Mouse (Mus musculus) MEL (cell line): Measurements from ENCODE around the gene Acvr1b. TPM values are rescaled to one million over a fixed set of nuclear protein-coding genes. Genes with fewer than 3 reads are reported as not detected.

ENCODE experiments used
- DNase-seq: peaks from one replicate; pipeline ENCODE4 v3.0.0; 2011; ENCODE audit warnings: low read depth, low spot score
- H3K27ac ChIP-seq: 2 replicates; pipeline ENCODE4 v1.5.1; 2012; ENCODE audit warnings: low read depth, mild to moderate bottlenecking, control low read depth, low read length, moderate library complexity; ENCODE audit not compliant: control insufficient read depth
- H3K27me3 ChIP-seq, 2 experiments: fragments of 150-350 bp in 1 of 2; sonication (generic) in 1 of 2; 2 replicates each; pipeline ENCODE4 v1.6.1; 2012; ENCODE audit warnings: low read length in 2 of 2, mild to moderate bottlenecking in 2 of 2, improper control_type of control experiment in 1 of 2, moderate library complexity in 1 of 2; ENCODE audit not compliant: insufficient read depth in 2 of 2, control insufficient read depth in 1 of 2
- H3K36me3 ChIP-seq, 2 experiments: 2 replicates each; pipeline ENCODE4 v1.6.1; 2012 to 2014; ENCODE audit warnings: low read length in 2 of 2, improper control_type of control experiment in 1 of 2, inconsistent platforms in 1 of 2, mild to moderate bottlenecking in 1 of 2; ENCODE audit not compliant: insufficient read depth in 2 of 2, control insufficient read depth in 1 of 2
- H3K4me1 ChIP-seq, 2 experiments: fragments of 150-350 bp in 1 of 2; sonication (generic) in 1 of 2; 2 replicates each; pipeline ENCODE4 v1.6.1; 2012; ENCODE audit warnings: low read length in 2 of 2, improper control_type of control experiment in 1 of 2, mild to moderate bottlenecking in 1 of 2; ENCODE audit not compliant: insufficient read depth in 2 of 2, control insufficient read depth in 1 of 2
- H3K4me3 ChIP-seq, 2 experiments: fragments of 150-350 bp in 1 of 2; sonication (generic) in 1 of 2; 2 replicates each; pipeline ENCODE4 v1.5.1; 2012; ENCODE audit warnings: low read depth in 2 of 2, low read length in 2 of 2, mild to moderate bottlenecking in 2 of 2, moderate library complexity in 2 of 2, control low read depth in 1 of 2, improper control_type of control experiment in 1 of 2; ENCODE audit not compliant: control insufficient read depth in 1 of 2, insufficient read depth in 1 of 2
- H3K79me2 ChIP-seq: 2 replicates; pipeline ENCODE4 v1.6.1; 2012; ENCODE audit warnings: mild to moderate bottlenecking, low read length, moderate library complexity; ENCODE audit not compliant: control insufficient read depth, poor library complexity, insufficient read depth
- H3K9ac ChIP-seq: 2 replicates; pipeline ENCODE4 v1.6.1; 2012; ENCODE audit warnings: low read depth, mild to moderate bottlenecking, control low read depth, low read length, moderate library complexity; ENCODE audit not compliant: control insufficient read depth, poor library complexity, severe bottlenecking
- H3K9me3 ChIP-seq: fragments of 150-350 bp; sonication (generic); replicated peaks from 2 replicates; pipeline ENCODE4 v1.6.1; 2012; ENCODE audit warnings: mild to moderate bottlenecking, low read length, improper control_type of control experiment, moderate library complexity; ENCODE audit not compliant: insufficient read depth
- BHLHE40 ChIP-seq: IDR thresholded peaks from 2 replicates; pipeline ENCODE4 v1.6.1; 2012; ENCODE audit warnings: low read depth, mild to moderate bottlenecking, inconsistent platforms, low read length, improper control_type of control experiment, borderline replicate concordance
- CHD1 ChIP-seq: IDR thresholded peaks from 2 replicates; pipeline ENCODE4 v1.6.1; 2012; ENCODE audit warnings: low read depth, mild to moderate bottlenecking, inconsistent platforms, low read length, improper control_type of control experiment
- CHD2 ChIP-seq: IDR thresholded peaks from 2 replicates; pipeline ENCODE4 v1.6.1; 2011; ENCODE audit warnings: low read length, improper control_type of control experiment
- E2F4 ChIP-seq: IDR thresholded peaks from 2 replicates; pipeline ENCODE4 v1.6.1; 2011; ENCODE audit warnings: low read depth, low read length, improper control_type of control experiment, borderline replicate concordance
- ETS1 ChIP-seq: IDR thresholded peaks from 2 replicates; pipeline ENCODE4 v1.6.1; 2012; ENCODE audit warnings: low read depth, mild to moderate bottlenecking, inconsistent platforms, low read length, improper control_type of control experiment, moderate library complexity
- GABPA ChIP-seq: IDR thresholded peaks from 2 replicates; pipeline ENCODE4 v1.6.1; 2012; ENCODE audit warnings: low read depth, mild to moderate bottlenecking, inconsistent platforms, low read length, improper control_type of control experiment, moderate library complexity
- GATA1 ChIP-seq: IDR thresholded peaks from 2 replicates; pipeline ENCODE4 v1.6.1; 2011; ENCODE audit warnings: low read depth, low read length, improper control_type of control experiment
- HCFC1 ChIP-seq: IDR thresholded peaks from 2 replicates; pipeline ENCODE4 v1.6.1; 2012; ENCODE audit warnings: low read depth, mild to moderate bottlenecking, inconsistent platforms, low read length, improper control_type of control experiment, moderate library complexity
- JUND ChIP-seq: IDR thresholded peaks from 2 replicates; pipeline ENCODE4 v1.6.1; 2011; ENCODE audit warnings: low read depth, mild to moderate bottlenecking, improper control_type of control experiment, low read length
- KAT2A ChIP-seq: conservative IDR thresholded peaks from 2 replicates; pipeline ENCODE4 v1.6.1; 2012; ENCODE audit warnings: low read depth, low read length, improper control_type of control experiment, inconsistent platforms
- MAFK ChIP-seq: IDR thresholded peaks from 2 replicates; pipeline ENCODE4 v1.6.1; 2011; ENCODE audit warnings: low read depth, mild to moderate bottlenecking, low read length, improper control_type of control experiment, borderline replicate concordance
- MAX ChIP-seq: IDR thresholded peaks from 2 replicates; pipeline ENCODE4 v1.6.1; 2011; ENCODE audit warnings: low read length, improper control_type of control experiment
- MAZ ChIP-seq: IDR thresholded peaks from 2 replicates; pipeline ENCODE4 v1.6.1; 2012; ENCODE audit warnings: low read depth, mild to moderate bottlenecking, inconsistent platforms, low read length, improper control_type of control experiment
- MEF2A ChIP-seq: IDR thresholded peaks from 2 replicates; pipeline ENCODE4 v1.6.1; 2014; ENCODE audit warnings: low read depth, mild to moderate bottlenecking, inconsistent platforms, low read length, improper control_type of control experiment; ENCODE audit not compliant: poor library complexity, insufficient replicate concordance, severe bottlenecking; ENCODE audit errors: extremely low read depth
- MYC ChIP-seq: IDR thresholded peaks from 2 replicates; pipeline ENCODE4 v1.6.1; 2011; ENCODE audit warnings: low read depth, mild to moderate bottlenecking, low read length, improper control_type of control experiment, moderate library complexity
- NRF1 ChIP-seq: IDR thresholded peaks from 2 replicates; pipeline ENCODE4 v1.6.1; 2014; ENCODE audit warnings: low read depth, mild to moderate bottlenecking, inconsistent platforms, low read length, improper control_type of control experiment, moderate library complexity; ENCODE audit not compliant: poor library complexity, insufficient read depth, severe bottlenecking
- POLR2A ChIP-seq, 2 experiments: IDR thresholded peaks; 2 replicates each; pipeline ENCODE4 v1.6.1; 2011 to 2012; ENCODE audit warnings: low read length in 2 of 2, mild to moderate bottlenecking in 2 of 2, control low read depth in 1 of 2, improper control_type of control experiment in 1 of 2, low read depth in 1 of 2, moderate library complexity in 1 of 2; ENCODE audit not compliant: control insufficient read depth in 1 of 2, insufficient read depth in 1 of 2, poor library complexity in 1 of 2
- POLR2AphosphoS2 ChIP-seq: IDR thresholded peaks from 2 replicates; pipeline ENCODE4 v1.6.1; 2011; ENCODE audit warnings: low read length, improper control_type of control experiment
- POLR2AphosphoS5 ChIP-seq: IDR thresholded peaks from 2 replicates; pipeline ENCODE4 v1.6.1; 2012; ENCODE audit warnings: low read depth, borderline replicate concordance, mild to moderate bottlenecking, inconsistent platforms, low read length, moderate library complexity, mixed read lengths
- RAD21 ChIP-seq: IDR thresholded peaks from 2 replicates; pipeline ENCODE4 v1.6.1; 2011; ENCODE audit warnings: mild to moderate bottlenecking, low read depth, low read length, improper control_type of control experiment
- RCOR1 ChIP-seq: IDR thresholded peaks from 2 replicates; pipeline ENCODE4 v1.6.1; 2012; ENCODE audit warnings: low read depth, mild to moderate bottlenecking, inconsistent platforms, low read length, improper control_type of control experiment
- SIN3A ChIP-seq: IDR thresholded peaks from 2 replicates; pipeline ENCODE4 v1.6.1; 2012; ENCODE audit warnings: low read length, improper control_type of control experiment, inconsistent platforms
- SMC3 ChIP-seq: IDR thresholded peaks from 2 replicates; pipeline ENCODE4 v1.6.1; 2011; ENCODE audit warnings: low read depth, low read length, improper control_type of control experiment
- TCF12 ChIP-seq: IDR thresholded peaks from 2 replicates; pipeline ENCODE4 v1.6.1; 2014; ENCODE audit warnings: low read depth, mild to moderate bottlenecking, inconsistent platforms, low read length, improper control_type of control experiment, moderate library complexity
- UBTF ChIP-seq: IDR thresholded peaks from 2 replicates; pipeline ENCODE4 v1.6.1; 2012; ENCODE audit warnings: low read depth, mild to moderate bottlenecking, inconsistent platforms, low read length, improper control_type of control experiment, moderate library complexity, borderline replicate concordance; ENCODE audit not compliant: insufficient read depth
- USF1 ChIP-seq: IDR thresholded peaks from 2 replicates; pipeline ENCODE4 v1.6.1; 2014; ENCODE audit warnings: low read depth, mild to moderate bottlenecking, inconsistent platforms, low read length, improper control_type of control experiment, moderate library complexity
- USF2 ChIP-seq, 2 experiments: IDR thresholded peaks; 2 replicates each; pipeline ENCODE4 v1.6.1; 2011 to 2012; ENCODE audit warnings: improper control_type of control experiment in 2 of 2, low read length in 2 of 2, borderline replicate concordance in 1 of 2, inconsistent platforms in 1 of 2, low read depth in 1 of 2, mild to moderate bottlenecking in 1 of 2; ENCODE audit not compliant: insufficient read depth in 1 of 2
- ZKSCAN1 ChIP-seq: IDR thresholded peaks from 2 replicates; pipeline ENCODE4 v1.6.1; 2012; ENCODE audit warnings: low read depth, mild to moderate bottlenecking, inconsistent platforms, low read length, improper control_type of control experiment, moderate library complexity
- ZMIZ1 ChIP-seq: IDR thresholded peaks from 2 replicates; pipeline ENCODE4 v1.6.1; 2012; ENCODE audit warnings: low read depth, mild to moderate bottlenecking, inconsistent platforms, low read length, improper control_type of control experiment, moderate library complexity
- polyA plus RNA-seq, 2 experiments: library from polyadenylated mRNA; stranded (reverse) in 1 of 2; unstranded in 1 of 2; fragments of >175 nt in 1 of 2; fragments of >200 nt in 1 of 2; gene quantifications; 2 replicates each; pipeline versions ENCODE4 v1.2.1 to v1.2.4; 2012; ENCODE audit warnings: low replicate concordance in 2 of 2, low read depth in 1 of 2; ENCODE audit not compliant: insufficient read length in 2 of 2, insufficient read depth in 1 of 2, missing spikeins in 1 of 2
- total RNA-seq: library from RNA; depleted of rRNA; stranded (reverse); fragments of 300-350 nt; gene quantifications from 2 replicates; pipeline ENCODE4 v1.2.3, GENCODE M21; 2012

Gene Acvr1b
- total and polyA plus RNA-seq, 3 experiments = 10.4 to 13.2 TPM; not detected in 1

DNA sequence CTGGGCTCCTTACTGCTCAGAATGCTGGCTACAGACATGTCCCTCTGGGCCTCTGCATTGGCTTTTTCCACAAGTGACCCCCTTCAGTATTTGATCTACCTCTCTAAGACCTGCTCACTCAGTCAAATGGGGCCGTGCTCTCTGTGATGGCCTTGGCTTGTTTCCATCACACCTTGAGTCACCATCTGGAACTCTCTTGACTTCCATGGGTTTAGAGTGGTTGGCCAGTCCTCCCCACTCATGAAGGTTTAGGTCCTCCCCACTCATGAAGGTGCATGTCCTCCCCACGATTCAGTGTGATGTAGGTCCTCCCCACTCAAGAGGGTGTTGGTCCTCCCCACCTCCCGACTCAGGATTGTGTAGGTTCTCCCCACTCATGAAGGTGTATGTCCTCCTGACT, 59.3 kb downstream of the Acvr1b start:
- Histone ChIP-seq H3K27me3 (no peaks in the 10 kb centered on the region), H3K9me3 (no peaks in the 10 kb centered on the region), H3K36me3 (no peaks in the 10 kb centered on the region; a peak in 1 of 4 replicates), H3K4me3 (no peak overlapping the region), H3K27ac (no peak overlapping the region), H3K79me2 (no peaks in the 10 kb centered on the region), H3K4me1 (no peaks in the 10 kb centered on the region)
- TF ChIP-seq UBTF = no peak
- TF ChIP-seq MAFK = no peak
- no peak for TF ChIP-seq BHLHE40
- TF ChIP-seq POLR2AphosphoS2 = no peak
- TF ChIP-seq CHD1 = no peak
- TF ChIP-seq SIN3A = no peak
- TF ChIP-seq KAT2A = no peak
- TF ChIP-seq, all 39 proteins: peak for 0
- H3K9ac ChIP-seq = no peak overlapping the region
- DNase-seq = no peak

DNA sequence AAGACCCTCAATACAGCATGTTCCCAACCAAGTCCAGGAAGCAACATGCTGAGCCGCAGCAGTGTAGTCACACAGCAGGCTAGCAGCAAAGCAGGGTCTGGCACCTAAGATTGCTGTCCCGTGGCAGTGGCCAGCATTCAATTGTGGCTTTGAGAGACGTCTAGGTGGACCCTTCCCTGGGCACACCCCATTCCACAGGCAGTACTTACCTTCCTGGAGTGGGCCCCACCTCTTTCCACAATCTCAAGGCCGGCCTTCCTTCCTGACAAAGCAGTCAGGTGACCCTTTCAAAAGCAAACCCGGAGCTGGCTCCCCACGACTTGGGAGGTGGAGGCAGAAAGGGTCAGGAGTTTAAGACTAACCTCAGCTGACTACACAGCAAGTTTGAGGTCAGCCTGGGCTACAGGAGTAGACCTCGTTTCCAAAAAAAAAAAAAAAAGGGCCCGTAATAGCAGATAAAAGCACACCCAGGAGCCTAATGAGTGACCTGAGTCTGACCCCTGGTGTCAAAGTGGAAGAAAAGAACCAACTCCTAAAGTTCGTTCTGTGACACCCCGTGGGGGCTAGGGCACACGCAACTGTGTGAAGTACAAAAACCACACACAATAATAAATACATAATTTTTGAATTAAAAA, 59.9 kb downstream of the Acvr1b start:
- Histone ChIP-seq H3K27ac (no peak overlapping the region), H3K36me3 (no peaks in the 10 kb centered on the region; a peak in 1 of 4 replicates), H3K27me3 (no peaks in the 10 kb centered on the region), H3K9me3 (no peaks in the 10 kb centered on the region), H3K9ac (no peak overlapping the region), H3K4me3 (no peak overlapping the region), H3K79me2 (no peaks in the 10 kb centered on the region), H3K4me1 (no peaks in the 10 kb centered on the region)
- DNase-seq = no peak
- TF ChIP-seq CHD2 (no peak), MAZ (no peak), GATA1 (no peak), JUND (no peak), MEF2A (no peak), KAT2A (no peak), SMC3 (0 out of 2 replicates have a peak, but pooled peaks have one; percentile 27), RCOR1 (no peak), NRF1 (no peak), USF2 (IDR thresholded peaks at IDR 0.05; ENCODE audit: borderline replicate concordance in 1 of 2, insufficient read depth in 1 of 2, low read depth in 1 of 2, low read length in 2 of 2) (no peak), BHLHE40 (no peak), USF1 (peak; percentile 34; the same call in 1 of the 2 replicates), MYC (no peak), TCF12 (no peak), POLR2A (IDR thresholded peaks at IDR 0.05; ENCODE audit: control insufficient read depth in 1 of 2, insufficient read depth in 1 of 2, low read depth in 1 of 2, low read length in 2 of 2, poor library complexity in 1 of 2) (no peak), ETS1 (no peak), UBTF (no peak), POLR2AphosphoS5 (no peak), MAFK (no peak), ZKSCAN1 (no peak), GABPA (no peak), E2F4 (no peak), MAX (no peak), RAD21 (peak; percentile 25), CHD1 (no peak), HCFC1 (no peak), ZMIZ1 (no peak)
